Mouse (Mus musculus) forebrain, embryonic 11.5 days (tissue): Measurements from ENCODE around the gene Msi2. TPM values are rescaled to one million over a fixed set of nuclear protein-coding genes. Genes with fewer than 3 reads are reported as not detected.
A peak's percentile ranks its signal among the peaks of the same experiment; 100 is the strongest.

Experiments used
- ATAC-seq: fragments of 200-750 bp; cut with Nextera tagmentation; replicated peaks from 2 replicates; pipeline ENCODE4 v1.8.0; 2017; ENCODE audit warnings: moderate TSS enrichment; ENCODE audit not compliant: low FRiP score
- DNase-seq: peaks from one replicate; pipeline ENCODE4 v3.0.0-alpha.2; 2017; ENCODE audit warnings: low spot score
- H3K27ac ChIP-seq: fragments of 300-500 bp; sonication (generic); 2 replicates; pipeline ENCODE4 v1.5.1; 2014; ENCODE audit warnings: low read depth, low read length
- H3K27me3 ChIP-seq: fragments of 300-500 bp; sonication (generic); 2 replicates; pipeline ENCODE4 v1.6.1; 2014; ENCODE audit warnings: mild to moderate bottlenecking, low read length, mixed read lengths; ENCODE audit not compliant: control insufficient read depth, insufficient read depth
- H3K36me3 ChIP-seq: fragments of 300-500 bp; sonication (generic); 2 replicates; pipeline ENCODE4 v1.6.1; 2014; ENCODE audit warnings: mild to moderate bottlenecking, low read length, moderate library complexity, mixed read lengths; ENCODE audit not compliant: control insufficient read depth, insufficient read depth
- H3K4me1 ChIP-seq: fragments of 300-500 bp; sonication (generic); replicated peaks from 2 replicates; pipeline ENCODE4 v1.6.1; 2014; ENCODE audit warnings: low read length, mixed read lengths; ENCODE audit not compliant: control insufficient read depth, insufficient read depth
- H3K4me2 ChIP-seq: fragments of 300-500 bp; sonication (generic); 2 replicates; pipeline ENCODE4 v1.6.1; 2014; ENCODE audit warnings: low read depth, mild to moderate bottlenecking, low read length, moderate library complexity, mixed read lengths; ENCODE audit not compliant: severe bottlenecking
- H3K4me3 ChIP-seq: fragments of 300-500 bp; sonication (generic); 2 replicates; pipeline ENCODE4 v1.5.1; 2014; ENCODE audit warnings: low read depth, low read length
- H3K9ac ChIP-seq: fragments of 300-500 bp; sonication (generic); 2 replicates; pipeline ENCODE4 v1.6.1; 2014; ENCODE audit warnings: low read length
- H3K9me3 ChIP-seq: fragments of 300-500 bp; sonication (generic); 2 replicates; pipeline ENCODE4 v1.6.1; 2016; ENCODE audit warnings: low read length, mixed read lengths; ENCODE audit not compliant: control insufficient read depth
- WGBS: fragments of 180-500 bp; shearing (Covaris S2); extraction: QIAGEN DNeasy Blood & Tissue Kit; methylation state at CpG from one replicate; pipeline ENCODE4 v1.1.7; 2014; 5-methylcytosine and 5-hydroxymethylcytosine counted together
- polyA plus RNA-seq: library from polyadenylated mRNA; unstranded; fragments of >200 nt; fragmentation: Nextera tagmentation; extraction: Ambion mirVana; gene quantifications from 2 replicates; pipeline ENCODE4 v1.2.1, GENCODE M21; 2014

Msi2 gene
- polyA plus RNA-seq, 1 experiment from 2014 or later, result 26.2 TPM

DNA sequence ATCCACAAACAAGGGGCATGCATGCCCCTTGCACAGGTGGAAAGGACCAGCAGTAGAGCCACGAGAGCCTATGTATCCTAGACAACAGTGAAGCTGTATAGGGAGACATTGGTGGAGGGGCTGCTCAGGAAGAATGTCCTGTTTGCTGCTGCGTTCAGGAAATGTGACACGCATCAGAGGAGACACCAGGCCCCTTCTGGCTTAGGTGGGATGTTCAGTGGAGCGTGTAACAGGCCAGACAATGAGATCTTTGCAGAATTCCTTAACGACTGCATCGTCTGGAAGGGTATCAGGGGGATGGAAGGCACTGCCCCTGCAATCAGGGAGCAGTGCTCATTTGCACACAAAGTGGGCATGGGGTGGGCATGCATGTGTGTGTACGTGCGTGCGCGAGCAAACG lies 271.0 kb downstream of the Msi2 start:
- WGBS, result 40% methylated on average over 11 of the region's 11 CpGs
- Histone ChIP-seq H3K27me3 (no peaks in the 10 kb centered on the region), H3K9me3 (no peaks in the 10 kb centered on the region), H3K9ac (no peak overlapping the region), H3K4me2 (no peak overlapping the region), H3K27ac (peak overlapping the region; percentile 79), H3K36me3 (peaks cover 2% of the 10 kb centered on the region; the same call in 1 of the 2 replicates), H3K4me1 (peaks cover 28% of the 10 kb centered on the region), H3K4me3 (no peak overlapping the region)
- ATAC-seq, result peak; percentile 52
- peak; percentile 74 for DNase-seq

DNA sequence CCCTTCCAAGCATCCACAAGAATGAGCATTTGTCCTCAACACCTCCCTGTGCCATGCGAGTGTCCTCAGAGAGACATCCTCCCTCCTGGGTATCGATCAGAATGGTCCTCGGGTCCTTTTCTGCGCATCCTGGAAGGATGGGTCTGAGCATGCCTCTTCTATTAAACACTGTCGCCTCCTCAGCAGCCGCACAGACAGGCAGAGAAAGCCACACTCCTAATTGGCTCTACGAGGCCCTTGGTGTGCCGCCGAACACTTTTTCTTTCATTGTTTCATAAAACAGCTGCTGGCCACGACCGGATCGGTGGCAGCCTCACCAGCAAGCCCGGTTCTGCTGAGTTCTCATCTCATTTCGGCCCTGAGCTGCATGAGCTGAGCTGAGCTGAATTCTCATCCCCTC lies 274.4 kb downstream of the Msi2 start:
- peak overlapping the region; percentile 66 for H3K27ac ChIP-seq
- H3K36me3 ChIP-seq, result peaks cover 2% of the 10 kb centered on the region; the same call in 1 of the 2 replicates
- 60% methylated on average over 14 of the region's 14 CpGs for WGBS
- ATAC-seq (no peak), DNase-seq (no peak)
- H3K4me1 ChIP-seq, result peaks cover 32% of the 10 kb centered on the region
- no peak overlapping the region; the same call in 1 of the 2 replicates for H3K9ac ChIP-seq
- H3K9me3 ChIP-seq, result no peaks in the 10 kb centered on the region
- no peaks in the 10 kb centered on the region for H3K27me3 ChIP-seq
- no peak overlapping the region for H3K4me2 ChIP-seq
- H3K4me3 ChIP-seq, result no peak overlapping the region

DNA sequence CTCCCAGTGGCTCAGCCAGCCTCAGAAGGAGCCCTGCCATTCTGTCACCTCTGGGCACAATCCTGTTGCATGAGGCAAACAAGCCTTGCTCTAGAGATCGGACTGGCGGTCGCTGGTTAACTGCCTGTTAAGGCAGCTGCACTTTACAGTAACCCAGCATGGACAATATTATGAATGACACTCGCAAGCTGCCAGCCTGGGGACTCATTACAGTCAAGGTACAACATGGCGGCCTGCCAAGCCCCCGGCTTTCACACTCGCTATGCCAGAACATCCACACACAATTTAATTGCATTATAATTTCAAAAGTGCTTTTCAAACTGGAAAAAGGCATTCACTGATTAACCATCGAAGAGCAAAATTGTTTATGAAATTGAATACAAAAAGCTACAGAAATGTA lies 275.0 kb downstream of the Msi2 start:
- peak overlapping the region; percentile 66; the same call in 1 of the 2 replicates for H3K27ac ChIP-seq
- DNase-seq (no peak), ATAC-seq (no peak; the same call in 1 of the 2 replicates)
- no peaks in the 10 kb centered on the region for H3K9me3 ChIP-seq
- peaks cover 29% of the 10 kb centered on the region for H3K4me1 ChIP-seq
- no peak overlapping the region for H3K4me3 ChIP-seq
- H3K4me2 ChIP-seq, result no peak overlapping the region
- H3K36me3 ChIP-seq, result peaks cover 2% of the 10 kb centered on the region; the same call in 1 of the 2 replicates
- no peaks in the 10 kb centered on the region for H3K27me3 ChIP-seq
- WGBS, result 75% methylated on average over 8 of the region's 8 CpGs
- H3K9ac ChIP-seq, result no peak overlapping the region

DNA sequence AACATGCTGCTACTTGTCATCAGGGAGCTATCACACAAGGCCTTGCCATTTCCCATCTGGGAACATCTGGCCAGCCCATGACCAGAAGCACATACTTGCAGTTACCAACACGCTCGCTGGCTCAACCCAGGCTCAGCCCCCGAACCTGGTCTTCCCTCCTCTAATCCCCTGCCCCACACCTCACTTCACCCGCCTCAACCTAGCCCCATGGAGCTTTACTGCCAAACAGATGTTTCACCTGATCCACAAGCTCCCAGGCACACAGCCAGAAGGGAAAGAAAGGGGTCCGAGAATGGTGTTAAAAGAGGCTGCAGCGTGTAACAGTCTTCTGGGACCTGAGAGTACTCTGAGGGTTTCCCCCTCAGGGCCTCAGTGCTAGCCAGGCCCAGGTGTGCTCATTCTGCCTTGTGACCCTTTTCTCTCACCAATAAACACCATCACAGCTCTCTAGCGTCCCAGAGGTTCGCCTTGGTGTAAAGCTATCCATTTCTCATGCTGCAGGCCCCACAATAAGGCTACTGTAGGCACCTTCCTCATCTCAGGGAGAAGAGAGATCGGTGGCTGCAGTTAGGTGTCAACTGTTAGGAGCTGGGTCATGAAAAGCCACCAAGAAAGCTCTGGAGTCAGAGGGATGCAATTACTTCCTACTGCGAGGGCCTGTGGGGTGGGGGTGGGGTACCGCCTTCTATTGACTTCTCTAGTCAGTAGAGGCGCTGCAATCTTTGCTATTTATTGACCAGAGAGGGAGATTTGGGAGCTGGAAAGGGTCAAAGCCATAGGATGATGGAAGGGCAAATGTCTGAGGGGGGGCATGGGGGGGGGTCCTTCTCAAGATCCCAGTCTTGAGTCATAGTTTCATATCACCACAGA lies 276.2 kb downstream of the Msi2 start:
- Histone ChIP-seq H3K27me3 (no peaks in the 10 kb centered on the region), H3K4me2 (no peak overlapping the region), H3K27ac (no peak overlapping the region), H3K4me3 (no peak overlapping the region), H3K9ac (no peak overlapping the region), H3K36me3 (peaks cover 2% of the 10 kb centered on the region; the same call in 1 of the 2 replicates), H3K4me1 (peaks cover 17% of the 10 kb centered on the region; the same call in 1 of the 2 replicates), H3K9me3 (no peaks in the 10 kb centered on the region)
- no peak for ATAC-seq
- WGBS, result 66% methylated on average over 12 of the region's 12 CpGs
- DNase-seq, result no peak

DNA sequence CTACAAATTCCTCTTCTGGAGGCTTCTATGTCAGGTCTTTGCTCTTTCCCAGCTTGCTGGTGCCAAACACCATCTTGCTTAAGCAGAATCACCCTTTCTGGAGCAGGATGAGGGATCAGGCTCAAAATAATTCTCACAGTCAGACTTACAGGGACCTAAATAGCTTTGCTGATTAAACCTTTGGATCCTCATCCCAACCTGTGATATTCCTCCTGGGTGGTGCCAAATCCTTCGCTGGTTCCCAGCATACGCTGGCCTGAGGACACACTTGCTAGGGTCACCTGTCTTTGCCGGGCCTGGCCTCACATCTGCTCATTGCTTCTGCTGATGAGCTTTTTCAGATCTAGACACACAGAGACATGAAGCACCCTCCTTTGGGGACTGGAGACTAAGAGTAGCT lies 279.7 kb downstream of the Msi2 start:
- Histone ChIP-seq H3K4me1 (peaks cover 14% of the 10 kb centered on the region; the same call in 1 of the 2 replicates), H3K27ac (no peak overlapping the region), H3K9me3 (no peaks in the 10 kb centered on the region), H3K9ac (no peak overlapping the region), H3K36me3 (no peaks in the 10 kb centered on the region), H3K4me2 (no peak overlapping the region), H3K27me3 (no peaks in the 10 kb centered on the region), H3K4me3 (no peak overlapping the region)
- WGBS, result 82% methylated on average over 3 of the region's 3 CpGs
- peak; percentile 45 for DNase-seq
- no peak for ATAC-seq

DNA sequence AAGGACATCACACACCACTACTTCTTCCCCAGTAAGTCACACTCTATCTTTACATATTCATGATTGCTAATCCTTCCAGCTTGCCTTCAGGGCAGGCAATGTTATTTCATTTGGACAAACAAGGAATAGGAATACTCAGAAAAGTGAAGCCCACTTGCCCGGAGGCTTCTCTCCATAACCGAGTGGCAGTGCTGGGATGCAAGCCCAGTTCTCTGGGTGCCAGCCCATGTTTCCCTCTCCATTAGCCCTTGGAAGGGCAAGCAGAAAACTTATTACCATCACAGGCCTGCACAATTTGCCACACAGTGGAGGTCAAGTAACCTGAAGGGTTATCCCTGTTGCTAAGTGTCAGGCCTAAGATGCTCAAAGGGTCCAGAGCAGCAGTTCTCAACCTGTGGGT lies 281.7 kb downstream of the Msi2 start:
- Histone ChIP-seq H3K36me3 (no peaks in the 10 kb centered on the region), H3K4me1 (peaks cover 10% of the 10 kb centered on the region), H3K27ac (no peak overlapping the region), H3K4me2 (no peak overlapping the region), H3K27me3 (no peaks in the 10 kb centered on the region), H3K9ac (no peak overlapping the region), H3K4me3 (no peak overlapping the region), H3K9me3 (no peaks in the 10 kb centered on the region)
- no peak for DNase-seq
- 83% methylated on average over 2 of the region's 2 CpGs for WGBS
- no peak for ATAC-seq

DNA sequence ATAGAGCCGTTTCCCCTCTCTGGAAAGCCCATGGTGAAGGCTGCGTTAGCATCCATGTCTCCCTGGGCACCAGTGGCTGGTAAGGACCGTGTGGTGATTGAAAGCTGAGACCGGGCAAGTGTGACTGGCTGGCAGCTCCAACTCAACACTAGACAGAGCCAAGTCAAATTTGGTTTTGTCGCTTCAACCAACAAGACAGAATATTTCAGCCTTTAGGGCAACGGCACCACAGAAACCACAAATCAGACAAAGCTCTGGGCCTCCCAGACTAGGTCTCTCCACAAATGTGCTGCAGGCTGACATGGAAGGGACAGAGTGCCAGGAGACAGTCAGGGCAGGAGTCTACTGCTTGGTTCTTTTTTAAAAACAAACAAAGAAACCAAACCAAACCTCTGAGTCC lies 282.8 kb downstream of the Msi2 start:
- Histone ChIP-seq H3K4me3 (no peak overlapping the region), H3K27ac (no peak overlapping the region), H3K9me3 (no peaks in the 10 kb centered on the region), H3K4me1 (peaks cover 12% of the 10 kb centered on the region), H3K9ac (no peak overlapping the region), H3K27me3 (no peaks in the 10 kb centered on the region), H3K4me2 (no peak overlapping the region), H3K36me3 (no peaks in the 10 kb centered on the region)
- ATAC-seq, result no peak
- no peak for DNase-seq
- WGBS, result 90% methylated on average over 6 of the region's 6 CpGs

DNA sequence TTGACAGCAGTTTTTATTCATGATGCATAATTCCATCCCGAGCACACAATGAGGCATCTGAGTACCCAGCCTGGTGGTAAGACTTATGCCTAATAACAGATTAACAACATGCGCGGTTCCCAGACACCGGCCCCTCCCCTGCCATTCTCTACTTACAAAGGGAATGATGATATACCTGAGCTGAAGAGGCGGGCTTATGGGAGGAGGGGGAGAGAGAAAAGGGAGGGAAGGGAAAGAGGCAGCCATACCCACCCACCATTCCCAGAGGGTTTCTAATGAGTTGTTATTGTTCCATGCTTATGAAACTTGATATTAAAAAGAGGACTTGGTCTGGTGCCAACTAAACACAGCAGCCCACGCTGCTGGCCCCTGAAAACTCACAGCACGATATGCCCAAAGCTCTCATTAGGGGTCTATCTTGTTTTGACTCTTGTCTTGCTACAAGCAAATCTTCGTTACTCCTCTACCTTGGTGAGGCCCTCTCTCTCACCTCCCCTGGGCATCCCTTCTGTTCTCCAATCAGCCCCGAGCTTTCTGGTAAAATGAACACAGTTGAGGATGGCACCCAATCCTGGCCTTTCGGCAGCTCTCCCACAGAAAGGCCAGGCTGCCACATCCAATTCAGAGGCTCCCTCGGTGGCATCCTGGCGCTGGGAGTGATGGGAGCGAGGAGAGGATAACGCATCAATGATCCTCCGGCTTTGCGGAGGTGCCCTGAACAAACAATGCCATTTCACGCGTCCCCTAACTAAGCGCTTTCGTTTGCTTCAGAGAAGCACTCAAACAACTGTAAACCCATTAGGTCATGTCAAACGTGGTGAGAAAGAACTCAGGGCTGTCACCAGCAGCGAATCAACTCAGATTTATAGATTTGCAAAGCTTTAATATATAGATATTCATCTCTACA lies 286.7 kb downstream of the Msi2 start:
- H3K27me3 ChIP-seq, result no peaks in the 10 kb centered on the region
- H3K4me1 ChIP-seq, result peaks cover 17% of the 10 kb centered on the region
- 66% methylated on average over 22 of the region's 22 CpGs for WGBS
- ATAC-seq (no peak; the same call in 1 of the 2 replicates), DNase-seq (no peak)
- H3K27ac ChIP-seq, result peak overlapping the region; percentile 37; the same call in 1 of the 2 replicates
- no peak overlapping the region; the same call in 1 of the 2 replicates for H3K9ac ChIP-seq
- no peaks in the 10 kb centered on the region for H3K36me3 ChIP-seq
- H3K4me3 ChIP-seq, result no peak overlapping the region
- no peaks in the 10 kb centered on the region; the same call in 1 of the 2 replicates for H3K9me3 ChIP-seq
- H3K4me2 ChIP-seq, result no peak overlapping the region
